Mouse (Mus musculus) ES-Bruce4 (cell line): ENCODE results near the gene Lce1d.

ENCODE experiments used
- CTCF ChIP-seq: IDR thresholded peaks from one replicate; pipeline ENCODE4 v1.8.1; 2011; ENCODE audit warnings: low read depth, low read length
- EP300 ChIP-seq: IDR thresholded peaks from 2 replicates; pipeline ENCODE4 v1.6.1; 2011; ENCODE audit warnings: low read depth, low read length; ENCODE audit not compliant: insufficient read depth
- POLR2A ChIP-seq: IDR thresholded peaks from one replicate; pipeline ENCODE4 v1.8.1; 2011; ENCODE audit warnings: low read length; ENCODE audit not compliant: insufficient read depth

DNA sequence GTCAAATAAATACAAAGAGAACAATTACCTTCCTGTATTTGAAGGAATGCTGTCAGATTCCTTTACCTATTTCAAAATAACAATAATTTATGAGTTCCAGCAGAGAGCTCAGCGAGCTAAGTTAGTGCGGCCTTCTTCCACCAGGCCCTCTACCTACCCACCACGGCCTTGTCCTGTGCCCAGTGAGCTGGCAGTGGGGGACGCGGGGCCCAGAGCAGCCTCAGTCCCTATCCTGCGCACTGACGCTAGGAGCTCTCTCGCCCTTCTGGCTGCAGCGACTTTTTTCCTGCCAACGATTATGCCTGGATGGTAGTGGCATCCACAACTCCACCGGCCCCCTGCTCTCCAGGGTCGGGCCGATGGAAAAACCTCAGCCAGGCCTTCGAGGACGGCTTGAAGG lies 47.2 kb downstream of the Lce1d start:
- TF ChIP-seq EP300 (no peak), CTCF (no peak), POLR2A (no peak)
